Mouse (Mus musculus) R1 (cell line): ENCODE measurements at regions not wholly inside any gene's neighbourhood (a gene's known extent, or its start where the extent isn't known, plus 50 kb on each side); places are given as distances from the start of the nearest gene placed in this dataset.

Experiments
- DNase-seq: peaks from one replicate; pipeline ENCODE4 v3.0.0-alpha.2; 2018; ENCODE audit warnings: low read depth, low spot score

DNA sequence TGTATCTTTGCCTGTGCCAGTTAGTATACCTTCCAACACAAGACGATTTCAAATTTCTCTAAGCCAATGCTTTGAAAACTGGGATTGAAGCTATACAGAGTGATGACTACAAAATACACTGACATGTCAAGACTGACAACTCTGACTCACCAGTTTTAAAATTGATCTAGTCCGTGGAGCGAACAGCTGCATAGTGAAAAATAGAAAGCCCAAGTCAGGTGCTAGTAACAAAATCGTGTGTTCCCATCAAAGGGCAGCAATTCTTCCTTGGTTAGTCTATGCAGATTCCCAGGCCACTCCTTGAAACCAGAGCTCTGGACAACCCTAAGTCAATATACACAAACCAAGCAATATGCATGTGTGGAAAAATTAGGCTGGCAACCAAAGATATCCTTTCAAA, 940.6 kb downstream of the Kcna4 start:
- no peak for DNase-seq

DNA sequence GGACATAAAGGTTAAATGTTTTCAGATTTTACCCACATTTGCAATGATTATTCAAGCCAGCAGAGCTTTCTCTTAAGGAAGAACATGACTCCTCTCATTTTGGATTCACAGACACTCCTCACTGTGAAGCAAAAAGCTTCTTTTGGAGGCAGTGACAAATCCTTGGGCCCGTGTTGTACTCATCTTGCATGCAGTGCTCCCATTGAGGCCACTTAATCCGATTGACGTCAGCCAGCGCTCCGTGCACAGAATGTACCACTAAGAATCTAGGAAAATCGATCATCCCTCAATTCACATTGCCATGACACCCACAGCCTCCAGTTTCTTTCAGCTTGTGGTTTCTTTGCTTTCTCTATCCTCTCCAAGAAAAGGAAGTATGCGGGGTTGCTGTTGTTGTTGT, 941.5 kb downstream of the Kcna4 start:
- DNase-seq = peak; percentile 1

DNA sequence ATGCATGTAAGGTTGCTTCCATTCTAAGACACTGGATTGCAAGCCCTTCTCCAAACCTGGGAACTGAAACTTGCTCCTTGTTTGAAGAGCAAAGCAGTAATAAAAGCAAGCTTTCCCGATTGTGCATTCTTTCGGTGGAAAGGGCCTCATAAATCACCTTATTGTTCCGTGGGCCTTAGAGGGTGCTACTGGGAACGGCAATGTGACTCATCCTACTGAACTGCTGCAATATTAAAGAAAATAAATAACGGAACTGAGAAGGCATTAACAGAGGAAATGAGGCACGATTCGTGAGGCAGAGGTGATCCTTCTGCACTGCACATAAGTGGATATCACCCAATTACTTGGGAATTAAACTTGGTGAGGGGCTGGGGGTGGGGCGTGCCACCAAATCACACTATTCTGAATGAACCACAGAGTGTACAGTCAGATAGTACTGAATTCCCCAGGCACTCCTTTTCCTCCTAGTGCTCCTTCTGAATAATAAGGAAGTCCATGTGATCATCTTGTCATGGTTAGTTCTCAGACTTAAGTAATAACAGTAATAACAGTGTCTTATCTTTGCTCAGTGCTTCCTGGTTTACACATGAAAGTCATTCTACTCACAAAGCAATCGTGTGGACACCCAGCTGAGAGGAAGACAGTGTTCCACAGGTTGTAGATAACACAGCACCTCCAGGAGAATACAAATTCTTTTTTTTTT, 946.0 kb downstream of the Kcna4 start:
- no peak for DNase-seq
